Mouse (Mus musculus): ENCODE data around the gene Yes1. TPM values are rescaled to one million over a fixed set of nuclear protein-coding genes. Genes with fewer than 3 reads are reported as not detected.
A peak's percentile ranks its signal among the peaks of the same experiment; 100 is the strongest.
"Not testable (repeated sequence)": the region's sequence is repeated elsewhere in the genome, so short reads cannot be mapped to it uniquely, and the experiment has no call there.

Yes1 gene
- polyA plus RNA-seq, 1 experiment from 2014 or later, result 21.6 TPM

DNA sequence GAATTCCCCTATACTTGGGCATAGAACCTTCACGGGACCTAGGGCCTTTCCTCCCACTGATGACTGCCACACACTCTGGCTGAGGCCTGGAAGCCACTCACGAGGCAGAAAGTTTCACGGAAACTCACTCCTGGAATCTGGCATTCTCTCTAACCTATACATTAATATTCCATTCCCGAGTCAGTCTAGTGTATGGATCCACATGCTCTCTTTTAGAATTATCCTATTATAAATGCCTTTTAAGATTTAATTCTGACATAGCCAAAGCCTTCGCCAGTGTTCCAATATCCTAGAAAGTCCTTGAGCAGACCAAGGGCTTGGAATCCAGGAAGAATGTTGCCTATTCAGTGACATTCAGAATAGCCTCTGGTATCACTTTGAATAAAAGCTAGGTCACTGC lies 100.5 kb downstream of the Yes1 start:
- Histone ChIP-seq H3K36me3 (no peaks in the 10 kb centered on the region), H3K9me3 (no peaks in the 10 kb centered on the region), H3K4me3 (no peak overlapping the region), H3K9ac (no peak overlapping the region), H3K27ac (replicated peaks) (no peak overlapping the region), H3K4me2 (no peak overlapping the region), H3K4me1 (peaks cover 8% of the 10 kb centered on the region), H3K27me3 (replicated peaks) (no peaks in the 10 kb centered on the region)
- ATAC-seq (ENCODE audit: extremely low read depth, insufficient number of reproducible peaks, low FRiP score, low TSS enrichment), result no peak
- 75% methylated on average over 5 of the region's 5 CpGs for WGBS

DNA sequence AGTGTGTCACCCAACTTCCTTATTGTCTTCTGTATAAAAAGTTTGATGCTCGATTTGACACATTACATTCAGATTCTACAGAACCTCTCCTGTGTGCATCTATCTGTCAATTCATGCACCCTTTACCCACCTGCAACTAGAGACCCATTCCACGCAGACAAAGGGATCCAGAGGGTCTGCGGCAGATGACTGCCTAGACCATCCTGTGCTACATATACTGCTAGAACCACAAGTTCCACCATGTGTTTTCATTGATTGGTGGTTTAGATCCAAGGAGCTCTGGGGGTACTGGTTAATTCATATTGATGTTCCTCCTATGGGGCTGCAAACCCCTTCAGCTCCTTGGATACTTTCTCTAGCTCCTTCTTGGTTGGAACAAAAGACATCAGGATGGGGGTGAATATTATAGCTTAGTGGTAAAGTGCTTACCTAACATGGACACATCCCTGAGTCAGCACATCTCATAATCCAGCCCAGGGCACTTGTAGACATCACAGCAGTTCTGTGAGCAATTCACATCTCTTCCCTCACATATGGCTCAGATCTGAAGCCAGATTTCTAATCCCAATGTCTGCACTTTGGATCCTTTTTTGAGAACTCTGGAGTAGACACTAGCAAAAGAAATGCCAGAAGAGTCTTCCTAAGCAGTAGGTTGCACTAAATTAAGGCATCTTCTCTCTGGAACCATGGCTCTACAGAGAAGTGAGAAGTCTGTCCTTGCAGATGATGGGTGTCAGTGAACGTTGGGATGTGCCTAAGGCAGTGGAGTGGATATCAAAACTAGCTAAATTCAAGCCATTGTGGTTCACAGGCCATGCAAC lies 101.5 kb downstream of the Yes1 start:
- WGBS, result 72% methylated on average over 4 of the region's 4 CpGs
- no peaks in the 10 kb centered on the region for H3K27me3 ChIP-seq (replicated peaks)
- H3K27ac ChIP-seq (replicated peaks), result no peak overlapping the region
- H3K9ac ChIP-seq, result no peak overlapping the region; the same call in 1 of the 2 replicates
- no peaks in the 10 kb centered on the region for H3K36me3 ChIP-seq
- H3K4me2 ChIP-seq, result peak overlapping the region; percentile 89
- peaks cover 8% of the 10 kb centered on the region for H3K4me1 ChIP-seq
- H3K9me3 ChIP-seq, result no peaks in the 10 kb centered on the region
- no peak overlapping the region; the same call in 1 of the 2 replicates for H3K4me3 ChIP-seq
- ATAC-seq (ENCODE audit: extremely low read depth, insufficient number of reproducible peaks, low FRiP score, low TSS enrichment), result no peak

DNA sequence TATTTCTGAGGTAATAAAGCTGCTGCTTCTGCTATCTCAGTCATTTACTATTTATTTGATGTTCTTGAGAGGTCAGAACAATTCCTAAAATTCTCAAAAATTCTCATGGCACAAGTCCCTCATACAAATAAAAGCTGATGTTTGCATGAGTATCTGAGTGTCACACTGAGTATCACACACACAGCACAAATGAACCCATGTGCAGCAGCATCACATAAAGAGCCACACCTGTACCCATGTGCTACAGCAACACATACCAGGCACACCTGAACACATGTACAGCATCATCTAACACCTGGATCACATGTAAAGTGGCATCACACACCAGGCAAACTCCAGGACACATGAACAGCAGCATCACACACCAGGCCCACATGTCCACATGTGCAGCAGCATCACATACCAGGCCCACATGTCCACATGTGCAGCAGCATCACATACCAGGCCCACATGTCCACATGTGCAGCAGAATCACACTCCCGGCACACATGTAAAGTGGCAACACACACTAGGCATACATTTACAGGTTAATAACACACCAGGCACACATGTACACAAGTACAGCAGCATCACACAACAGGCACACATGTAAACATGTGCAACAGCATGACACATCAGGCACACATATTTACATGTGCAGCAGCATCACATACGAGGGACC lies 102.2 kb downstream of the Yes1 start:
- Histone ChIP-seq H3K4me2 (peak overlapping the region; percentile 89), H3K36me3 (no peaks in the 10 kb centered on the region), H3K27me3 (replicated peaks) (no peaks in the 10 kb centered on the region), H3K9ac (peak overlapping the region; percentile 89), H3K4me1 (peaks cover 8% of the 10 kb centered on the region), H3K4me3 (peak overlapping the region; percentile 85), H3K9me3 (no peaks in the 10 kb centered on the region), H3K27ac (replicated peaks) (peak overlapping the region; percentile 92)
- ATAC-seq (ENCODE audit: extremely low read depth, insufficient number of reproducible peaks, low FRiP score, low TSS enrichment), result no peak
- WGBS, result 24% methylated on average over 2 of the region's 2 CpGs

DNA sequence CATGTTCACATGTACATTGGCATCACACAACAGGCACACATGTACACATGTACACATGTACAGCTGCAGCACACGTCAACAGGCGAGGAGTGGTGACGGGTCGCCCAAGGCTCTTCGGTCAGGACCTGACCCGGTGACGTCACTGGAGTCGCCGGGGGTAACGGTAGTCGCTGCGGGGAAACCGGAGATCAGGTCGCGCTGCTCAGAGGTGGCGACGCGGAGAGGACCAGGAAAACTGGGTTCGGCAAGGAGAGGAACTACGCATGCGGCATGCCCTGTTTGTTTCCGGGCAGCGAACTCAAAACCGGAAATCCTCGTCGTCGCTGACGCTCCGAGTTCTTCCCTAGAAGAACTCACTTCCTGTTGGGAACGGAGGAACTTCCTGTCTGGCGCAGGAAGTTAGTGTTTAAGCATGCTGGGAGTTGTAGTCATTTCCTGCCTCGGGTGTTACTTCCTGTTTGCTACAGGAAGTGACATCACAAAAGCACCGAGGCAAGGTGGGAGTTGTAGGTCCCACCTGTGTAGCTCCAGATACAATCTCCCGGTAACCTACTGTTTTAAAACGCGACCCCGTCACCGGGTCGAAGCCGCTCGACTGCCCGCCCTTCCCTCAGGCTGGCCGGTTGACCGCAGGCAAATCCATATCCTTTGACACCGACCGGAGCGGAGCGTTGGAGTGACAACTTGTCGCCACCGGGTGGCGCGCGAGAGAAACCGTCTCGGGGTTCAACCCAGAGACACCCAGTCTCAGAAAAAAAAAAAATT lies 102.9 kb downstream of the Yes1 start:
- Histone ChIP-seq H3K36me3 (no peaks in the 10 kb centered on the region), H3K4me2 (peak overlapping the region; percentile 89), H3K4me1 (peaks cover 8% of the 10 kb centered on the region), H3K27ac (replicated peaks) (peak overlapping the region; percentile 92), H3K27me3 (replicated peaks) (no peaks in the 10 kb centered on the region), H3K9me3 (no peaks in the 10 kb centered on the region), H3K4me3 (peak overlapping the region; percentile 85), H3K9ac (peak overlapping the region; percentile 89)
- 1% methylated on average over 55 of the region's 55 CpGs for WGBS
- peak; percentile 99 for ATAC-seq (ENCODE audit: extremely low read depth, insufficient number of reproducible peaks, low FRiP score, low TSS enrichment)

DNA sequence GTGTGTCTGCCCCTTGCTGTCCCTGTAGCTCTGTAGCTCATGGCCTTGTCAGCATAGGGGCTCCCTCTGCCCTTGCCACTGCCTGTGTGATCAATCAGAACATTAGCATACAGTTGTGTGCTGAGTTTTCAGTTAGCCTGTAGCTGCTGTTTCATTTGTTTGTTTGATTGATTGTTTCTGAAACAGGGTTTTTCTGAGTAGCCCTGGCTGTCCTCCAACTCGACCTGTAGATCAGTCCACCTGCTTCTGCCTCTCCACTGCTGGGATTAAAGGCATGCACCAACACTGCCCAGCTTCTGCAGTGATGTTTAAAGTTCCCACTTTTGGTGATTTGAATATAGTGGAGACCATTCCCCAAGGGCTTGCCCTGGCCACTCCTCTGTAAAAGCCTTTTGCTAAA lies 106.8 kb downstream of the Yes1 start:
- ATAC-seq (ENCODE audit: extremely low read depth, insufficient number of reproducible peaks, low FRiP score, low TSS enrichment), result no peak
- H3K4me1 ChIP-seq, result peaks cover 7% of the 10 kb centered on the region
- H3K27me3 ChIP-seq (replicated peaks), result no peaks in the 10 kb centered on the region
- H3K4me2 ChIP-seq, result no peak overlapping the region
- H3K36me3 ChIP-seq, result no peaks in the 10 kb centered on the region
- WGBS, result 60% methylated on average over 1 of the region's 1 CpGs
- H3K4me3 ChIP-seq, result no peak overlapping the region
- H3K9ac ChIP-seq, result no peak overlapping the region
- no peaks in the 10 kb centered on the region for H3K9me3 ChIP-seq
- H3K27ac ChIP-seq (replicated peaks), result no peak overlapping the region

DNA sequence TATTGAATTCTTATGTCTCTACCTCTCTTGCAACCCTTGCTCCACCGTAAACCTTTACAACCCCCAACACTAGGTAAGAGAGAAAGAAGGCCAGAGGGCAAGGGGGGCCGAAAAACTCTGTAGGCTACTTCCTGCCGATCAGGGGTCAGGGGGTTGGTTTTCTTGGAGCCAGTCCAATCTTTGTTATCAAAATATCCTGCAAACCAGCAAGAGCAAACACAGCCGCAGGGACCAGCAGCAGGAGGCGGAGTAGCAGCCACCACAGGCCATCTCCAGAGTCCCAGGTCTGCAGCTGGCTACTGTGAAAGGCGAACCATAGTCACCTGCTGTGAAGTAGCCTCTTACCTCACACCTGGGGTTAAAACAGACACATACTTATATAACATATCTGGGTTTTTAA lies 107.9 kb downstream of the Yes1 start:
- Histone ChIP-seq H3K9me3 (no peaks in the 10 kb centered on the region), H3K4me2 (no peak overlapping the region), H3K4me3 (no peak overlapping the region), H3K9ac (no peak overlapping the region), H3K27ac (replicated peaks) (no peak overlapping the region), H3K27me3 (replicated peaks) (no peaks in the 10 kb centered on the region), H3K36me3 (no peaks in the 10 kb centered on the region), H3K4me1 (no peaks in the 10 kb centered on the region)
- ATAC-seq (ENCODE audit: extremely low read depth, insufficient number of reproducible peaks, low FRiP score, low TSS enrichment), result no peak
- WGBS, result 44% methylated on average over 6 of the region's 6 CpGs

DNA sequence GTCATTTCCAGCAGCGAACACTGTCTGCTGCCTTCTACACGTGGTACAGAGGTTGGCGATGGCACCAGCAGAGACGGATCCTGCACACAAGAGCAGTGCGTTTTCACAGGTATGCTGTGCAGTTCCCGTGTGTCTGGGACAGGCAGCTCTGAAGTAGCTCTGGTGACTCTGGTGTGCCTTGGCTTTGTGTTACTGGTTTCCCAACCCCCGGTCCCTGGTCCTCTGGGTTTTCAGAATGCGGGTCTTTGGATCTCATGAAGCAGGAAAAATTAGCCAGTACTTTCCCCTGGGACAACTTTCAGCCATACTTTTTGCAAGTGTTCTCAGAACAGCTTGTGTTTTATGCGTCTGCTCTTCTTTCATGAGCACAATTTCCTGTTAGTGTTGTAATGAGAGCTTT lies 109.4 kb downstream of the Yes1 start:
- no peak overlapping the region for H3K27ac ChIP-seq (replicated peaks)
- ATAC-seq (ENCODE audit: extremely low read depth, insufficient number of reproducible peaks, low FRiP score, low TSS enrichment), result no peak
- no peak overlapping the region for H3K4me3 ChIP-seq
- H3K9me3 ChIP-seq, result peaks cover 2% of the 10 kb centered on the region; the same call in 1 of the 2 replicates
- H3K27me3 ChIP-seq (replicated peaks), result no peaks in the 10 kb centered on the region
- 85% methylated on average over 9 of the region's 9 CpGs for WGBS
- no peak overlapping the region for H3K9ac ChIP-seq
- no peaks in the 10 kb centered on the region for H3K36me3 ChIP-seq
- H3K4me1 ChIP-seq, result no peaks in the 10 kb centered on the region
- no peak overlapping the region for H3K4me2 ChIP-seq

DNA sequence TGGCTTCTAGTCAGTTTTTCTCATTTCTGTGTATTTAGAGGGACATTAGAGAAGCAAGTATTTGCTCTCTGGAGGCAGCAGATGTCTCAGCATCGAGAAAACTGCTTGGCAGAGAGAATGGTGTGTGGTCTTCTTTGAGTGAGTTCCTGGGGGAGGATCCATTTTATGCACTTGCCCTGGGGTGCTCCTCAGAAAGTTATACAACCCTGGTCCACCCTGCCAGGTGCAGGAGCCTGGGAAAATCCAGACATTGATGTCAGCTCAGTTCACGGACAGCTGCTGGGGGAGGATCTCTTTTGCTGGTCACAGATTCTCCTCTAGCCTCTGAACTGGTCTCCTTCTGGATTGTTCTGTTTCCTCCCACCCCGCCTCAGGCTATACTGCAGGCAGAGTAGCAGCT lies 110.3 kb downstream of the Yes1 start:
- ATAC-seq (ENCODE audit: extremely low read depth, insufficient number of reproducible peaks, low FRiP score, low TSS enrichment), result no peak
- 58% methylated on average over 3 of the region's 3 CpGs for WGBS
- no peak overlapping the region for H3K4me3 ChIP-seq
- H3K27ac ChIP-seq (replicated peaks), result no peak overlapping the region
- no peaks in the 10 kb centered on the region for H3K4me1 ChIP-seq
- H3K9ac ChIP-seq, result no peak overlapping the region
- no peaks in the 10 kb centered on the region for H3K36me3 ChIP-seq
- no peak overlapping the region for H3K4me2 ChIP-seq
- peaks cover 3% of the 10 kb centered on the region; the same call in 1 of the 2 replicates for H3K9me3 ChIP-seq
- H3K27me3 ChIP-seq (replicated peaks), result no peaks in the 10 kb centered on the region

DNA sequence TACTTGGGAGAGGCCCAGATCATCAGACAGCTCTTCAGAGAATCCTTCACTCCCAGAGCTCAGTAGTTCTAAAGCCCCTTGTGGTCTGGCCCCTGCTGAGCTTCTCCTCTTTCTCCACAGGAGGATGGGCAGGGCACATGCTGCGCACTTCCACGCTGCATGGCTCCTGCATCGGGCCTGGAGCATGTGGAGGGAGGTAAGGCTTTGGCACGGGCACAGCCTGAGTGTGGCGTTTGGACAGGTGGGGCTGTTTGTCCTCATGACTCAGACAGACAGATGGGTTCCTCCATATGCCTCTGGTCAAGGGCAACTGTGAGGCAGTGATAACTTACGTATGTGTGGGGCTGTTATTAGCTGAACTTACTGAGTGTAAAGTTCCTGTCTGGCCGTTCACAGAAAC lies 111.3 kb downstream of the Yes1 start:
- H3K9me3 ChIP-seq, result peaks cover 3% of the 10 kb centered on the region; the same call in 1 of the 2 replicates
- no peak overlapping the region for H3K9ac ChIP-seq
- H3K36me3 ChIP-seq, result no peaks in the 10 kb centered on the region
- WGBS, result 60% methylated on average over 7 of the region's 7 CpGs
- no peaks in the 10 kb centered on the region for H3K27me3 ChIP-seq (replicated peaks)
- no peak for ATAC-seq (ENCODE audit: extremely low read depth, insufficient number of reproducible peaks, low FRiP score, low TSS enrichment)
- no peaks in the 10 kb centered on the region for H3K4me1 ChIP-seq
- no peak overlapping the region for H3K27ac ChIP-seq (replicated peaks)
- no peak overlapping the region for H3K4me3 ChIP-seq
- no peak overlapping the region for H3K4me2 ChIP-seq

DNA sequence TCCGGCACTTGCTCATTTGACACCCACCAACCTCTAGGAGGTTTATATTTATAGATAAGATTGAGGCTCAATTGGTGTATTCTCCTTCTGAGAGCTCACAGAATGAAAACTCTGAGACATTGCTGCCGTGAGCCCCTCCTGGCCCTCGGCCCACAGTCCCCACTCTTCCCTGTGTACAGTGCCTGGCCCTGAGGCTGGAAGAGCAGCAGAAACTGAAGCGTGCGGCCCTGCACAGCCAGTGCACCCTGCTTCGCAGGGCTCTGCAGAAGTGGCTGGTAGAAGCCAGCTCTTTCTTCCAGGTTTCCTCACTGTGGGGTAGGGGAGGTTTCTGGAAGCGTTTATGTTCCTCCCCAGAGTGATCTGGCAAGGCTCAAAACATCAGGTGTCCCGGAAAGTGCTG lies 111.7 kb downstream of the Yes1 start:
- H3K27ac ChIP-seq (replicated peaks); H3K4me3 ChIP-seq; H3K4me1 ChIP-seq; H3K36me3 ChIP-seq; H3K4me2 ChIP-seq; H3K27me3 ChIP-seq (replicated peaks); H3K9ac ChIP-seq; H3K9me3 ChIP-seq: not testable (repeated sequence)
- 66% methylated on average over 8 of the region's 8 CpGs for WGBS
- peak; percentile 63 for ATAC-seq (ENCODE audit: extremely low read depth, insufficient number of reproducible peaks, low FRiP score, low TSS enrichment)

DNA sequence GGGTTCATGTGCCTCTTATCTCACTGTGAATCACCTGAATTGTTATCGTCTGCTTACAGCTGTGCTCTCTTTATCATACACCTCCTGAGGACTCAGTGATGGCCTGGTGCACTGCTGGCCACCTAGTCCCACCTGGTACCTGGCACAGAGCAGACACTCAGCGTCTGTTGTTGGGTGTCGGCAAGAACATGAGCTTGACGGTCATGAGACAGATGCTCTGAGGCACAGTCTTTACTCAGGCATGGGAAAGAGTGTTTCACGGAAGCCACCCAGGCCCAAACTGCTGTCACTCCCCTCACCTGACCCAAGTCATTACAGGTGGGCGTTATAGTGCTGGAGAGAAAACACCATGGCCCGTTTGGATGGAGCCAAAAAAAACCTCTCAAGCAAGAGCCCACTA lies 113.0 kb downstream of the Yes1 start:
- no peak overlapping the region for H3K27ac ChIP-seq (replicated peaks)
- no peaks in the 10 kb centered on the region for H3K27me3 ChIP-seq (replicated peaks)
- H3K9me3 ChIP-seq, result peaks cover 3% of the 10 kb centered on the region; the same call in 1 of the 2 replicates
- H3K36me3 ChIP-seq, result no peaks in the 10 kb centered on the region
- no peak for ATAC-seq (ENCODE audit: extremely low read depth, insufficient number of reproducible peaks, low FRiP score, low TSS enrichment)
- no peak overlapping the region for H3K9ac ChIP-seq
- H3K4me2 ChIP-seq, result no peak overlapping the region
- peaks cover 4% of the 10 kb centered on the region; the same call in 1 of the 2 replicates for H3K4me1 ChIP-seq
- WGBS, result 73% methylated on average over 7 of the region's 7 CpGs
- no peak overlapping the region for H3K4me3 ChIP-seq
